Mouse (Mus musculus): ENCODE results near the gene Gstt1.
A peak's percentile ranks its signal among the peaks of the same experiment; 100 is the strongest.
"Not testable (repeated sequence)": the region's sequence is repeated elsewhere in the genome, so short reads cannot be mapped to it uniquely, and the experiment has no call there.

Gstt1 gene

GRCm38 (mm10) chr10:75797619-75798175 lies 687 bp downstream of the Gstt1 start:
- DNase-seq = peak; percentile 56

GRCm38 (mm10) chr10:75796731-75797516 lies 1.5 kb downstream of the Gstt1 start:
- DNase-seq = no peak

- DNase-seq = no peak
Observed at GRCm38 (mm10) chr10:75794880-75795279, 3.5 kb downstream of the Gstt1 start.

- no peak for DNase-seq
Observed at GRCm38 (mm10) chr10:75790773-75791172, 7.6 kb downstream of the Gstt1 start.

GRCm38 (mm10) chr10:75789841-75790240 lies 8.5 kb downstream of the Gstt1 start:
- no peak for DNase-seq

GRCm38 (mm10) chr10:75789081-75789735 lies 9.2 kb downstream of the Gstt1 start:
- no peak for DNase-seq

- peak; percentile 13 for DNase-seq
Observed at GRCm38 (mm10) chr10:75788277-75788676, 10.1 kb downstream of the Gstt1 start.

GRCm38 (mm10) chr10:75785442-75785841 lies 12.9 kb downstream of the Gstt1 start:
- no peak for DNase-seq

- no peak for DNase-seq
Observed at GRCm38 (mm10) chr10:75780769-75781578, 17.4 kb downstream of the Gstt1 start, which contains the start of the genes Gm20441 and Gstt3. Gene Gm20441 (minus strand): TSS chr10:75780954. Gene Gstt3 (minus strand): TSS chr10:75781414.

GRCm38 (mm10) chr10:75779206-75780174 lies 18.9 kb downstream of the Gstt1 start:
- DNase-seq = no peak

GRCm38 (mm10) chr10:75777885-75778284 lies 20.5 kb downstream of the Gstt1 start:
- no peak for DNase-seq

GRCm38 (mm10) chr10:75776562-75776961 lies 21.8 kb downstream of the Gstt1 start:
- DNase-seq = no peak

GRCm38 (mm10) chr10:75774587-75774986 lies 23.8 kb downstream of the Gstt1 start:
- DNase-seq = no peak

GRCm38 (mm10) chr10:75774102-75774501 lies 24.3 kb downstream of the Gstt1 start:
- no peak for DNase-seq

- peak; percentile 83 for DNase-seq
Observed at GRCm38 (mm10) chr10:75772795-75773664, 25.4 kb downstream of the Gstt1 start, which contains the start of gene Ddt. Gene Ddt (minus strand): TSS chr10:75773414.

GRCm38 (mm10) chr10:75767756-75768155 lies 30.6 kb downstream of the Gstt1 start:
- DNase-seq = not testable (repeated sequence)

GRCm38 (mm10) chr10:75766856-75767255 lies 31.5 kb downstream of the Gstt1 start:
- no peak for DNase-seq

- no peak for DNase-seq
Observed at GRCm38 (mm10) chr10:75764519-75765473, 33.6 kb downstream of the Gstt1 start.

Measured in right cerebral cortex, postnatal 25 days (tissue).